Mouse (Mus musculus) limb, embryonic 11.5 days (tissue): ENCODE measurements around the gene Tns1. TPM values are rescaled to one million over a fixed set of nuclear protein-coding genes. Genes with fewer than 3 reads are reported as not detected.
A peak's percentile ranks its signal among the peaks of the same experiment; 100 is the strongest.

Experiments used
- ATAC-seq: fragments of 200-750 bp; cut with Nextera tagmentation; 2 replicates; pipeline ENCODE4 v1.8.0; 2017; ENCODE audit warnings: low read depth; ENCODE audit not compliant: insufficient number of reproducible peaks, low FRiP score, low TSS enrichment
- DNase-seq: peaks from one replicate; pipeline ENCODE4 v3.0.0-alpha.2; 2015; ENCODE audit warnings: low spot score
- H3K27ac ChIP-seq: fragments of 300-500 bp; sonication (generic); replicated peaks from 2 replicates; pipeline ENCODE4 v1.5.1; 2014; ENCODE audit warnings: low read depth, mild to moderate bottlenecking, low read length
- H3K27me3 ChIP-seq: fragments of 300-500 bp; sonication (generic); 2 replicates; pipeline ENCODE4 v1.6.1; 2014; ENCODE audit warnings: mild to moderate bottlenecking, low read length, mixed read lengths; ENCODE audit not compliant: control insufficient read depth, insufficient read depth
- H3K36me3 ChIP-seq: fragments of 300-500 bp; sonication (generic); 2 replicates; pipeline ENCODE4 v1.6.1; 2014; ENCODE audit warnings: mild to moderate bottlenecking, low read length, moderate library complexity, mixed read lengths; ENCODE audit not compliant: control insufficient read depth, insufficient read depth
- H3K4me1 ChIP-seq: fragments of 300-500 bp; sonication (generic); 2 replicates; pipeline ENCODE4 v1.6.1; 2014; ENCODE audit warnings: low read length, mixed read lengths; ENCODE audit not compliant: control insufficient read depth, insufficient read depth
- H3K4me2 ChIP-seq: fragments of 300-500 bp; sonication (generic); 2 replicates; pipeline ENCODE4 v1.6.1; 2014; ENCODE audit warnings: low read depth, mild to moderate bottlenecking, moderate library complexity; ENCODE audit not compliant: severe bottlenecking
- H3K4me3 ChIP-seq: fragments of 300-500 bp; sonication (generic); 2 replicates; pipeline ENCODE4 v1.5.1; 2014; ENCODE audit warnings: low read depth, low read length
- H3K9ac ChIP-seq: fragments of 300-500 bp; sonication (generic); 2 replicates; pipeline ENCODE4 v1.6.1; 2014; ENCODE audit warnings: mild to moderate bottlenecking, low read length
- H3K9me3 ChIP-seq: fragments of 300-500 bp; sonication (generic); 2 replicates; pipeline ENCODE4 v1.6.1; 2016; ENCODE audit warnings: low read length; ENCODE audit not compliant: control insufficient read depth
- WGBS: fragments of 180-500 bp; shearing (Covaris S2); extraction: QIAGEN DNeasy Blood & Tissue Kit; methylation state at CpG from one replicate; pipeline ENCODE4 v1.1.7; 2014; 5-methylcytosine and 5-hydroxymethylcytosine counted together
- polyA plus RNA-seq: library from polyadenylated mRNA; unstranded; fragments of >200 nt; fragmentation: Nextera tagmentation; extraction: Ambion mirVana; gene quantifications from 2 replicates; pipeline ENCODE4 v1.2.1, GENCODE M21; 2014

The Tns1 gene
- polyA plus RNA-seq, 1 experiment from 2014 or later: 36.9 TPM

DNA sequence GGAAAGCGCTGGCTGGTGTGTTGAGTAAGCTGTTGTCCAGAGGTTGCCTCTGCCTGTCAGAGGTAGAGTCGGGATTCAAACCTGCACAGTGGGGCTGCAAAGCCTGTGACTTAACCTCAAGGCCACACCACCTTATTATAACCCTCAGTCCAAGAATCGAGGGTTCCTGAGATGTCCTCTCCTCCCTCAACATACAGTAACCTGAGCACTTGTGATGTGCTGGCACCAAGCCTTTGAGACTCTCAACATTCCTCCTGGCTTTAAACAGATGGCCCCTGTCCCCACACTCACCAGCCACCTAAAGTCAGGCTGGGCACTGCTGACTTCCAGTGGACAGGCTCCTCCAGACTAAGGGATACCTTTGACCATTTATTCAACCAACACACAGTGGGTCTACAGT lies 94.6 kb downstream of the Tns1 start:
- Histone ChIP-seq H3K9me3 (no peaks in the 10 kb centered on the region), H3K4me2 (no peak overlapping the region), H3K4me1 (peaks cover 88% of the 10 kb centered on the region), H3K27me3 (no peaks in the 10 kb centered on the region), H3K9ac (no peak overlapping the region), H3K4me3 (no peak overlapping the region), H3K36me3 (no peaks in the 10 kb centered on the region), H3K27ac (no peak overlapping the region; the same call in 1 of the 2 replicates)
- DNase-seq (no peak), ATAC-seq (no peak)
- 72% methylated on average over 3 of the region's 3 CpGs for WGBS

DNA sequence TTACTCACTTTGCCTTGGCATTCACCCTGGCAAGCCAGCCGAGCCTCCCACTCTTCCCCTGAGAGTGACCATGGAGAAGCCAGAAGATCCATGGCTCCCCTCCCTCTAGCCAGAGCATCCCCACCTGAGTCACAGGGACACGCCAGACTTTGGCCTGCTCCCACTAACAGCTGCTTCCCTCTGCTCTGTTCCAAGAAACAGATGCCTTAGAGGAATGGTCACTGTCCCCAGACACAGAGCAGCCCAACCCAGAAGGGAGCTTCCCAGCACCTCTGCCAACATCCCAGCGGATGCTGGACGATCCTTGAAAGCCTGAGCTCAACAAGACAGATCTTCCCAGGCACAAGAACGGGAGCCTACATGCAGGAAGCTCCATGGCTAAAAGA lies 95.4 kb downstream of the Tns1 start:
- Histone ChIP-seq H3K36me3 (no peaks in the 10 kb centered on the region), H3K27ac (no peak overlapping the region), H3K9ac (no peak overlapping the region; the same call in 1 of the 2 replicates), H3K27me3 (no peaks in the 10 kb centered on the region), H3K9me3 (no peaks in the 10 kb centered on the region), H3K4me3 (no peak overlapping the region), H3K4me2 (no peak overlapping the region), H3K4me1 (peaks cover 89% of the 10 kb centered on the region)
- WGBS: 82% methylated on average over 5 of the region's 5 CpGs
- ATAC-seq (no peak), DNase-seq (no peak)

GRCm38 (mm10) chr1:74028118-74028880 lies 96.0 kb downstream of the Tns1 start:
- peak overlapping the region; percentile 2; the same call in 1 of the 2 replicates for H3K4me2 ChIP-seq
- no peak overlapping the region for H3K4me3 ChIP-seq
- no peak overlapping the region; the same call in 1 of the 2 replicates for H3K9ac ChIP-seq
- H3K27ac ChIP-seq: peak overlapping the region; percentile 88
- DNase-seq (no peak), ATAC-seq (no peak)
- H3K9me3 ChIP-seq: no peaks in the 10 kb centered on the region
- no peaks in the 10 kb centered on the region for H3K36me3 ChIP-seq
- 73% methylated on average over 13 of the region's 13 CpGs for WGBS
- peaks cover 88% of the 10 kb centered on the region for H3K4me1 ChIP-seq
- no peaks in the 10 kb centered on the region for H3K27me3 ChIP-seq

- H3K4me3 ChIP-seq: no peak overlapping the region
- H3K27me3 ChIP-seq: no peaks in the 10 kb centered on the region
- peak overlapping the region; percentile 27 for H3K9ac ChIP-seq
- H3K36me3 ChIP-seq: no peaks in the 10 kb centered on the region
- peak overlapping the region; percentile 88 for H3K27ac ChIP-seq
- peaks cover 86% of the 10 kb centered on the region for H3K4me1 ChIP-seq
- H3K4me2 ChIP-seq: peak overlapping the region; percentile 2; the same call in 1 of the 2 replicates
- WGBS: 19% methylated on average over 11 of the region's 11 CpGs
- ATAC-seq (peak; percentile 11; the same call in 1 of the 2 replicates), DNase-seq (peak; percentile 57)
- H3K9me3 ChIP-seq: no peaks in the 10 kb centered on the region
Measured at GRCm38 (mm10) chr1:74027559-74028091, 96.6 kb downstream of the Tns1 start.

- DNase-seq: no peak
- Histone ChIP-seq H3K27me3 (no peaks in the 10 kb centered on the region), H3K4me2 (no peak overlapping the region), H3K27ac (0 out of 2 replicates have a peak overlapping the region, but pooled peaks have one; percentile 12), H3K4me1 (peaks cover 78% of the 10 kb centered on the region), H3K9me3 (no peaks in the 10 kb centered on the region), H3K4me3 (no peak overlapping the region), H3K9ac (no peak overlapping the region), H3K36me3 (no peaks in the 10 kb centered on the region)
- 55% methylated on average over 9 of the region's 9 CpGs for WGBS
- no peak for ATAC-seq
Measured at GRCm38 (mm10) chr1:74026703-74027195, 97.5 kb downstream of the Tns1 start.

- Histone ChIP-seq H3K4me3 (no peak overlapping the region), H3K36me3 (no peaks in the 10 kb centered on the region), H3K9me3 (no peaks in the 10 kb centered on the region), H3K27me3 (no peaks in the 10 kb centered on the region), H3K9ac (no peak overlapping the region), H3K4me2 (no peak overlapping the region), H3K4me1 (peaks cover 68% of the 10 kb centered on the region), H3K27ac (no peak overlapping the region)
- ATAC-seq (no peak), DNase-seq (no peak)
- 37% methylated on average over 4 of the region's 4 CpGs for WGBS
Measured at GRCm38 (mm10) chr1:74025651-74026226, 98.5 kb downstream of the Tns1 start.

DNA sequence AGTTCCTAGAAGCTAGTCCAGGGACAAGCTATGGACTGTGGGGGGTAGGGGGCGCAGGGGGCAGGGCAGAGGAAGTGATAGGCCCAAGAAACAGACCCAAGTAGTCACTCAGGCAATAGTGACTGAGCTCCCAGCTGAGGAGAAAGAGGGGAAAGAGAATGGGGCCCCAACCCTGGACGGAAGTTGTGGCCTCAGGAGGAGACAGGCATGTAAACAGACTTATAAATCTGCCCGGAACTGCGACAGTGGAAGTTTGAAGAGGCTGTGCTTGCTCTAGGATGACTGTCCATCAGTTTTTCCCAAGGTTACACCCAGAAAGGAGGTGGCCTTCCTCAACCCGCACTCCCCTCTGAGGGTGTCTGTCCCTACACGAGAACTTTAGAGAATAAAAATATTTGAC lies 99.0 kb downstream of the Tns1 start:
- Histone ChIP-seq H3K4me2 (no peak overlapping the region), H3K27ac (0 out of 2 replicates have a peak overlapping the region, but pooled peaks have one; percentile 32), H3K9me3 (no peaks in the 10 kb centered on the region), H3K27me3 (no peaks in the 10 kb centered on the region), H3K4me3 (no peak overlapping the region), H3K36me3 (no peaks in the 10 kb centered on the region), H3K9ac (no peak overlapping the region), H3K4me1 (peaks cover 63% of the 10 kb centered on the region)
- no peak for ATAC-seq
- 36% methylated on average over 6 of the region's 6 CpGs for WGBS
- no peak for DNase-seq

- H3K4me2 ChIP-seq: no peak overlapping the region
- H3K9ac ChIP-seq: no peak overlapping the region
- H3K4me3 ChIP-seq: no peak overlapping the region
- no peaks in the 10 kb centered on the region for H3K36me3 ChIP-seq
- no peaks in the 10 kb centered on the region for H3K27me3 ChIP-seq
- peaks cover 57% of the 10 kb centered on the region for H3K4me1 ChIP-seq
- DNase-seq: peak; percentile 50
- H3K27ac ChIP-seq: 0 out of 2 replicates have a peak overlapping the region, but pooled peaks have one; percentile 32
- no peak for ATAC-seq
- no peaks in the 10 kb centered on the region for H3K9me3 ChIP-seq
- 53% methylated on average over 10 of the region's 10 CpGs for WGBS
Measured at GRCm38 (mm10) chr1:74024452-74025190, 99.6 kb downstream of the Tns1 start.
